Mouse (Mus musculus): ENCODE measurements at regions not wholly inside any gene's neighbourhood (a gene's known extent, or its start where the extent isn't known, plus 50 kb on each side); places are given as distances from the start of the nearest gene placed in this dataset.

DNA sequence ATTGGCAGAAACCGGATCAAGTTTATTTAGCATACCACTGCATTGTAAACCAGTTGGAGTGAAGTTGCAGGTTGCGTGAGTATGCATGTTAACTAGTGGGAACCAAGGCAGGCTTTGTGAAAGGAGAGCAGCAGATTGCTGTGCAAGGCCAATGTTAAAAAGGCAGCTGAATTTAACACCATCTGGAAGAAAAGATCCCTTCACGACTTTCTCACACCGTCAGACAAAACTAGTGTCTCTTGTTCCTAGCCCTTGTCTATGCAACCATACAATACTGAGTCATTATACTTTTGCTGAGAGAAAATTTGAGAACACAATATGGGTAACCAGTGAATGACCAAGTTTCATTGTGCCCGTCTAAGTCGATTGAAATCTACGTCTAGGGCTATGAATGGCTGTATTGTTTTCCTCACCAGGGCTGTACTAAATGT is 237.8 kb downstream of the Mef2c start:
- ATAC-seq, result no peak
- Histone ChIP-seq H3K4me2 (replicated peaks; ENCODE audit: low read depth) (no peak overlapping the region), H3K4me1 (replicated peaks; ENCODE audit: control insufficient read depth, insufficient read depth, low read length) (no peaks in the 10 kb centered on the region), H3K27ac (ENCODE audit: low read depth, low read length) (no peak overlapping the region), H3K4me3 (ENCODE audit: low read depth, low read length) (no peak overlapping the region), H3K36me3 (ENCODE audit: control insufficient read depth, insufficient read depth) (no peaks in the 10 kb centered on the region), H3K27me3 (replicated peaks; ENCODE audit: control insufficient read depth, insufficient read depth, low read length) (peaks cover 74% of the 10 kb centered on the region), H3K9ac (ENCODE audit: low read depth, low read length) (no peak overlapping the region), H3K9me3 (ENCODE audit: control insufficient read depth) (no peaks in the 10 kb centered on the region)
- WGBS, result 48% methylated on average over 7 of the region's 7 CpGs
- TF ChIP-seq CTCF (IDR thresholded peaks at IDR 0.05; ENCODE audit: low read depth), result no peak

DNA sequence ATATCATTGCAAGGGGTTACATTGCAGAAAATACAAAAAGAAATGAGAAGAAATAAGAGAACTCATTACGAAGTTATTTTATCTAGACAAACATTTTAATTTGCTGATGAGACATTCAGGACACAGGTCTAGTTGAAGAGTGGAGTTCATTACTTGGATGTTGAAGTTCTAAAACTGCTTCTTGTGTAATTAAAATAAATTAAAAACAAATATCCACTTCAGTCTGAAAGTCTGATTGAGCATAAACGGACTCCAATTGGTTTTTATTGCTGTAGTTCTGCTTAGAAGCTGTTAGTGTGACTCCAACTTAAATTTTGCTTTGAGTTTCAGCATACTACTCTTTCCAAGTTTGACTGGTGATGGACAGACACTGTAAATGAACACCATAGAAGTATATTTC is 238.3 kb downstream of the Mef2c start:
- no peak overlapping the region for H3K4me3 ChIP-seq (ENCODE audit: low read depth, low read length)
- H3K4me1 ChIP-seq (replicated peaks; ENCODE audit: control insufficient read depth, insufficient read depth, low read length), result no peaks in the 10 kb centered on the region
- 66% methylated on average over 2 of the region's 2 CpGs for WGBS
- no peak for ATAC-seq
- H3K9me3 ChIP-seq (ENCODE audit: control insufficient read depth), result no peaks in the 10 kb centered on the region
- peaks cover 73% of the 10 kb centered on the region for H3K27me3 ChIP-seq (replicated peaks; ENCODE audit: control insufficient read depth, insufficient read depth, low read length)
- H3K36me3 ChIP-seq (ENCODE audit: control insufficient read depth, insufficient read depth), result no peaks in the 10 kb centered on the region
- H3K27ac ChIP-seq (ENCODE audit: low read depth, low read length), result no peak overlapping the region
- H3K9ac ChIP-seq (ENCODE audit: low read depth, low read length), result no peak overlapping the region
- no peak for TF ChIP-seq CTCF (IDR thresholded peaks at IDR 0.05; ENCODE audit: low read depth)
- H3K4me2 ChIP-seq (replicated peaks; ENCODE audit: low read depth), result no peak overlapping the region

DNA sequence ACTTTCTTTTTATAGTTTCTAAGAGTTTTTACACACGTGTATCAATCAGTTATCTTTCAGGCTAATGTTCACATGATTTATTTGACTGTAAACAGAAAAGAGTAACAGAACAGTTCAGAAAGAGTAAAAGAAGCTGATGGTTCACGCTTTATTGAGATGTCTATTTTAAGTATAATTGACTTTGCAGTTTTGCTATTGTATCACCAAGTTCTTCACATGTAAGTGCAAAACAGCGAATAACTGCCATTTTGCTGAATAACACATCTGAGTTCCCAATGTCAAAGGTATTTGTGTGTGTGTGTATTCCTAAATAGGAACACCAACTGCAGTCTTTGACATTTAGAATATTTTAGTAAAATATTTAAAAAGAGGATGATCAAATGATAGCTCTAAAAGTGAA is 238.7 kb downstream of the Mef2c start:
- 65% methylated on average over 3 of the region's 3 CpGs for WGBS
- no peak overlapping the region for H3K4me2 ChIP-seq (replicated peaks; ENCODE audit: low read depth)
- no peak overlapping the region for H3K4me3 ChIP-seq (ENCODE audit: low read depth, low read length)
- no peaks in the 10 kb centered on the region for H3K36me3 ChIP-seq (ENCODE audit: control insufficient read depth, insufficient read depth)
- no peak overlapping the region for H3K27ac ChIP-seq (ENCODE audit: low read depth, low read length)
- peaks cover 68% of the 10 kb centered on the region for H3K27me3 ChIP-seq (replicated peaks; ENCODE audit: control insufficient read depth, insufficient read depth, low read length)
- H3K9me3 ChIP-seq (ENCODE audit: control insufficient read depth), result no peaks in the 10 kb centered on the region
- H3K4me1 ChIP-seq (replicated peaks; ENCODE audit: control insufficient read depth, insufficient read depth, low read length), result no peaks in the 10 kb centered on the region
- ATAC-seq, result no peak
- TF ChIP-seq CTCF (IDR thresholded peaks at IDR 0.05; ENCODE audit: low read depth), result no peak
- H3K9ac ChIP-seq (ENCODE audit: low read depth, low read length), result no peak overlapping the region

DNA sequence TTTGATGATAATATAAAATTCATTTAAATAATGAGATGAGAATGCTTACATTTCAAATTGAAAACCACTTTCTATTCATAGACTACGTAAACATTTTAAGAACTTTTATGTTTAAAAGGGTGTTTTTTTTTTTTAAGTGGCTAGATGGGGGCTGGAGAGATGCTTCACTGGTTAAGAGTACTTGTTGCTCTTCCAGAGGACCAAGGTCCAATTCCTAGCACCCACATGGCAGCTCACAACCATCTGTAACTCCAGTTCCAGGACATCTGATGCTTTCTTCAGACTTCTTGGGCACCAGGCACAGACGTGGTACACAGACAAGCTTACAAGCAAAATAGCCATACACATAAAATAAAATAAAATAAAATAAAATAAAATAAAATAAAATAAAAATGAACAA is 239.5 kb downstream of the Mef2c start:
- Histone ChIP-seq H3K4me2 (replicated peaks; ENCODE audit: low read depth) (no peak overlapping the region), H3K4me1 (replicated peaks; ENCODE audit: control insufficient read depth, insufficient read depth, low read length) (no peaks in the 10 kb centered on the region), H3K4me3 (ENCODE audit: low read depth, low read length) (no peak overlapping the region), H3K27ac (ENCODE audit: low read depth, low read length) (no peak overlapping the region), H3K27me3 (replicated peaks; ENCODE audit: control insufficient read depth, insufficient read depth, low read length) (peaks cover 60% of the 10 kb centered on the region), H3K9me3 (ENCODE audit: control insufficient read depth) (no peaks in the 10 kb centered on the region), H3K9ac (ENCODE audit: low read depth, low read length) (no peak overlapping the region), H3K36me3 (ENCODE audit: control insufficient read depth, insufficient read depth) (no peaks in the 10 kb centered on the region)
- WGBS, result 82% methylated on average over 2 of the region's 2 CpGs
- TF ChIP-seq CTCF (IDR thresholded peaks at IDR 0.05; ENCODE audit: low read depth), result no peak
- ATAC-seq, result no peak

DNA sequence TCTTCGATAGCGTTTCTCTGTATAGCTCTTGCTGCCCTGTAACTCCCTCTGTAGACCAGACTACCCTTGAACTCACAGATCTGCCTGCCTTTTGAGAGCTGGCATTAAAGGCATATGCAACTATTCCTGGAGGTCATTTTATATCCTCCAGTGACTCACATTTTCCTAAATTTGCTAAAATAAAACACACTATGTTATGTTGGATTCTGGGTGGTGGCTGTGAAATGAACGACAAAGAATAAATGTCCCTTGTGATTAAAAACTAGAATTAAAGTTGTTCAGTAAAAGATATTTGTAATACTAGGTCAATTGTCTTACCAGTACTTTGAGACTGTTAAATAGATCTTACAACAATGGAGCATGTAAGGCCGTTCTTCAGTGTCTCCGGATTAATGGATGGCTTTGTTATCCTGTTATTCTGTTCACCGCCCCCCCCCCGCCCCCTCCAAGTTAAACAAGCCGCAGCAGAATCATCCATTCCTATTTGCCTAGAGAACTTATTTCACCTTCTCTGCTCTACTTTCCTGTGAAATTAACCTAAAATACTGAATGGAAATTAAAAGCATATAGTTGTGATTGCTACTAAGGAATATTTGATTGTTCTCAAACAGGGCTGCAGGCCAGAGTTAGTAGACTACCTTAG is 240.4 kb downstream of the Mef2c start:
- WGBS, result 48% methylated on average over 8 of the region's 8 CpGs
- no peak overlapping the region for H3K4me3 ChIP-seq (ENCODE audit: low read depth, low read length)

DNA sequence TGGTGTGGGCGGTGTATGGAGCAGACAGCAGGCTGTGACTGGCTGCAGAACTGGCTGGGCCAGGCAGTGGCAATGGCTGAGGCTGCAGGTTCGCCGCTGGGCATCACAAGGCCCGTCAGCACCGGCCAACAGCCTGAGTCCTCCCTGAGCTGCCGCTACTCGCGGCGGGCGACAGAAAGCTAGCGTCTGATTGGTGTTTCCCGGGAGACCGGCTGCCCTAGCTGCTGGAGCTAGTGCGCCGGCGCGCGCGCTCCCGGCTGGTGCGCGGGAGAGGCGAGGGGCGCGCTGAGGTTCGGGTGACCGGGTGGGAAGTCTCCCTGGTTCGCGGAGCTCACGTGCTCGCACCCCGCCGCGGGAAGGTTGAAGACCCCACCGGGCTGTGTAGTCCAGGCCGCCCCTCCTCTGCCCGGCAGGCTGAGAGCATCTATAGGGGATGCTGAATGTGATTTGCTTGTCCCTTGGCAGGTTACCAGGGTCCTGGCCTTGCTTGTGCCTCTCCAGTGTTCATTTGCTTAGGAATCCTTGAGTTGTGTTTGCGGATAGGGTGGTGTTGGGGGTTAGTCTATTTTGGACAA is 241.2 kb downstream of the Mef2c start:
- no peaks in the 10 kb centered on the region for H3K4me1 ChIP-seq (replicated peaks; ENCODE audit: control insufficient read depth, insufficient read depth, low read length)
- no peak overlapping the region for H3K27ac ChIP-seq (ENCODE audit: low read depth, low read length)
- ATAC-seq, result peak; percentile 49; the same call in 1 of the 2 replicates
- peak overlapping the region; percentile 60 for H3K4me2 ChIP-seq (replicated peaks; ENCODE audit: low read depth)
- peaks cover 43% of the 10 kb centered on the region for H3K27me3 ChIP-seq (replicated peaks; ENCODE audit: control insufficient read depth, insufficient read depth, low read length)
- H3K9ac ChIP-seq (ENCODE audit: low read depth, low read length), result no peak overlapping the region
- H3K36me3 ChIP-seq (ENCODE audit: control insufficient read depth, insufficient read depth), result no peaks in the 10 kb centered on the region
- no peak for TF ChIP-seq CTCF (IDR thresholded peaks at IDR 0.05; ENCODE audit: low read depth)
- H3K9me3 ChIP-seq (ENCODE audit: control insufficient read depth), result no peaks in the 10 kb centered on the region
- H3K4me3 ChIP-seq (ENCODE audit: low read depth, low read length), result peak overlapping the region; percentile 33
- WGBS, result under 1% methylated on average over 38 of the region's 38 CpGs

More for the DNA sequence above, 240.4 kb downstream of the Mef2c start:
- TF ChIP-seq CTCF (IDR thresholded peaks at IDR 0.05; ENCODE audit: low read depth), result no peak
- no peaks in the 10 kb centered on the region for H3K9me3 ChIP-seq (ENCODE audit: control insufficient read depth)
- H3K27ac ChIP-seq (ENCODE audit: low read depth, low read length), result no peak overlapping the region
- H3K27me3 ChIP-seq (replicated peaks; ENCODE audit: control insufficient read depth, insufficient read depth, low read length), result peaks cover 52% of the 10 kb centered on the region
- H3K4me1 ChIP-seq (replicated peaks; ENCODE audit: control insufficient read depth, insufficient read depth, low read length), result no peaks in the 10 kb centered on the region
- no peak overlapping the region; the same call in 1 of the 2 replicates for H3K4me2 ChIP-seq (replicated peaks; ENCODE audit: low read depth)
- H3K36me3 ChIP-seq (ENCODE audit: control insufficient read depth, insufficient read depth), result no peaks in the 10 kb centered on the region
- no peak overlapping the region for H3K9ac ChIP-seq (ENCODE audit: low read depth, low read length)
- no peak for ATAC-seq
